Mouse (Mus musculus): ENCODE data around the gene Zfp637.
"Not testable (repeated sequence)": the region's sequence is repeated elsewhere in the genome, so short reads cannot be mapped to it uniquely, and the experiment has no call there.

Zfp637 gene

DNA sequence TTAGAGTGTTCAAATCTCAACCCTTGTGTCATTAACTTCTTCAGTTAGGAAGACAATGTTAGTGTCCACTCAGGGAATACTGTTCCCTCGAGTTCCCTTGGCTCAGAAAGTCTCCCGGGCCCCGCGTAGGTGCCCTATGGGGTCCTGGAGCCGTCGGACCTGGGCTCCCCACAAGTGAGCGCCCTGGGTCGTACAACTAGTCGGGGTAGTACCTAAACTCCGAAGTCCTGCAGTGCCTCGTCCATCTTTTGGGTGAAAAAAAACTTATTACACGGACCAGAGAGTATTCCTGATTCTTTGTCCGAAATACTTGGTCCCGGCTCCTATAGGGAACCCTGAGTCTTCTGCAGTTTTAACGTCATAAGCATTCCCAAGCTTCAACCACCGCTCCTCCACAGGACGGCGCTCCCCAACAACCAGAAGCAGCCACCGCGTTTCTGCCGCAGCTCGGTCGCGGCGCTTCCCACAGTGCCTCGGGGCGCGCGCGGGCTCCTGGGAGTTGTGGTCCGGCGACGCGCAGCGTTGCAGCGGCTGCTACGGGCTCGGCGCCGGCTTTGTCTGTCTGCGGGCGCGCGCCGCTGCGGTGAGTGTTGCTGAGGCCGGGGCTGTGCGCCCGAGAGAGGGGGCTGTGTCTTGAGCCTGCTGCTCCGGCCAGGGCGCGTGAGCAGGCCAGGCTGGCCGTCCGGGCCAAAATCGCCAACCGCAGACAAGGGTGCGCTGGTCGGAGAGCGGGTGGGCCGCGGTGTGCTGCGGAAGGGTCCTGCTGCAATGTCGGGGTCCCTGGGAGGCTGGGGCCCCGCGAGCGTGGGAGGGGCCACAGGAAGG is at the start of gene Zfp637:
TSS of gene Zfp637 (plus strand) at position 495 of the 825 bp plus-strand sequence.
- DNase-seq (ENCODE audit: low read depth): peak; percentile 85

- no peak for DNase-seq (ENCODE audit: low read depth)
These were observed 45.7 kb upstream of the Zfp637 start for GRCm38 (mm10) chr6:117795251-117795650.

GRCm38 (mm10) chr6:117800824-117801223 is 40.2 kb upstream of the Zfp637 start:
- DNase-seq (ENCODE audit: low read depth): no peak

GRCm38 (mm10) chr6:117801801-117802200 is 39.2 kb upstream of the Zfp637 start:
- DNase-seq (ENCODE audit: low read depth): no peak

- no peak for DNase-seq (ENCODE audit: low read depth)
These were observed 33.2 kb upstream of the Zfp637 start for GRCm38 (mm10) chr6:117807756-117808155.

- DNase-seq (ENCODE audit: low read depth): no peak
These were observed 31.2 kb upstream of the Zfp637 start for GRCm38 (mm10) chr6:117809816-117810215.

- no peak for DNase-seq (ENCODE audit: low read depth)
These were observed 30.3 kb upstream of the Zfp637 start for GRCm38 (mm10) chr6:117810717-117811116.

DNA sequence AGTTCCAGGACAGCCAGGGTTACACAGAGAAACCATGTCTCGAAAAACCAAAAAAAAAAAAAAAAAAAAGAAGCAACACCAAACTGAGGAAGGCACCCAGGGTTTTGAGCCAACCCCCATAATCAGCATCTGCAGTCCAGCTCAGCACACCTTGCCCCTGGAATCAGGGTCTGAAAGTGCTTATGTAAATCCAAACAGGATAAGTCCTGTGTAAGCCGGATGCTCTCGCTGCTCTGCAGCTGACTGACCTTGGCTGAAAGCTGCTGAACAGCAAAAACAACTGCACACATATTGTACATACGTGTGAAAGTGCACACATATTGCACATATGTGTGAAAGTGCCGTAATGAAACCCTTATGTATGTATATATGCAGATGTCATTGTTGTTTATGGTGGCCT is 29.7 kb upstream of the Zfp637 start:
- DNase-seq (ENCODE audit: low read depth): no peak

DNA sequence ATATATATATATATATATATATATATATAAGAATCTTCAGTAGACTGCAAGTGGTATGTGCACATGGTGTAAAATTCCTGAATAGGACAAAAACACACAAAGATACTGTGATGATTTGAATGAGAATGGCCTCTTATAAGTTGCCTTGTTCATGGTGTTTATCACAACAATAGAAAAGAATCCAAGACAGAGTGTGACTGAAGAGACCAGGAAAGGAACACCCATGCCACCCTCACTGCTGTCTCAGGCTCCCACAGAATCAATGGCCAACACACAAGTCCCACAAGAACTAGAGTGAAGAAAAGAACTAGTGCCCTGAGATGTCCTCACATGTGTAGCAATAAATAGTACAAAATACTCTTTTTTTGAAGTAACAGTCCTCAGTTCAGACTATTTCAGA is 26.3 kb upstream of the Zfp637 start:
- no peak for DNase-seq (ENCODE audit: low read depth)

GRCm38 (mm10) chr6:117817108-117817541 is 23.9 kb upstream of the Zfp637 start:
- DNase-seq (ENCODE audit: low read depth): peak; percentile 89

GRCm38 (mm10) chr6:117820327-117820726 is 20.7 kb upstream of the Zfp637 start:
- DNase-seq (ENCODE audit: low read depth): no peak

DNA sequence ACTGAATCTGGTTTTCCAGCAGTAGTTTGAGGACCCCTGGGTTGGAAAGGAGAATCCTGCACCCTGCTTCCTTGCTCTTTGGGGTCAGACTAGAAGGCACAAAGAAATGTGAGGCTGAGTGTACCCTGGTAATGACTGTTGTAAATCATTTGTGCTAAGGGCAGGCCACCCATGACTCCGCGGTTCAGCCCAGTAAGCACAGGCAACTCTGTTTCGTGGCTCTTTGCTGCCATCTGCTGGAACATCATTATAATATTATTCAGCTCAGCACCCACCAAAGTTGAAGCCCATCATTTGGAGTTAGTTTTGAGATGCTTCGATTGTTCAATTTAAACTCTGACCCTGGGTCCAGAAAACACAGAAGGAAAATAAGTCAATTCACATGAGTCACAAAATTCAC is 15.6 kb upstream of the Zfp637 start:
- peak; percentile 79 for DNase-seq (ENCODE audit: low read depth)

GRCm38 (mm10) chr6:117828273-117828672 is 12.7 kb upstream of the Zfp637 start:
- DNase-seq (ENCODE audit: low read depth): peak; percentile 69

GRCm38 (mm10) chr6:117841511-117841955 is 553 bp downstream of the Zfp637 start:
- DNase-seq (ENCODE audit: low read depth): peak; percentile 46

- no peak for DNase-seq (ENCODE audit: low read depth)
These were observed 3.6 kb downstream of the Zfp637 start for GRCm38 (mm10) chr6:117844597-117844996.

GRCm38 (mm10) chr6:117846671-117847070 is 5.7 kb downstream of the Zfp637 start:
- not testable (repeated sequence) for DNase-seq (ENCODE audit: low read depth)

DNA sequence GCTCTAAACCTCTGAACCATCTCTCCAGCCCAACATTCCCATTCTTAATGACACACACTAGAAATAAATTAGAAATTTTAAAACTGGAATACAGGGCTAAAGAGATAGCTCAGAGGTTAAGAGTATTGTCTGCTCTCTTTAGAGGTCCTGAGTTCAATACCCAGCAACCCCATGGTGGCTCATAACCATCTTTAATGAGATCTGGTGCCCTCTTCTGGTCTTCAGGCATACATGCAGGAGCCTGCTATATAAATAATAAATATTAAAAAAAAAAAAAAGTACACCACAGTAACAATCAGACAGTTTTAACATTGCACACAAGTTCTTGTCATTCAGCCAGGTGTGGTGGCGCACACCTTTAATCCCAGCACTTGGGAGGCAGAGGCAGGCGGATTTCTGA is 6.8 kb downstream of the Zfp637 start:
- peak; percentile 51 for DNase-seq (ENCODE audit: low read depth)

- no peak for DNase-seq (ENCODE audit: low read depth)
These were observed 7.6 kb downstream of the Zfp637 start for GRCm38 (mm10) chr6:117848577-117848976.

DNA sequence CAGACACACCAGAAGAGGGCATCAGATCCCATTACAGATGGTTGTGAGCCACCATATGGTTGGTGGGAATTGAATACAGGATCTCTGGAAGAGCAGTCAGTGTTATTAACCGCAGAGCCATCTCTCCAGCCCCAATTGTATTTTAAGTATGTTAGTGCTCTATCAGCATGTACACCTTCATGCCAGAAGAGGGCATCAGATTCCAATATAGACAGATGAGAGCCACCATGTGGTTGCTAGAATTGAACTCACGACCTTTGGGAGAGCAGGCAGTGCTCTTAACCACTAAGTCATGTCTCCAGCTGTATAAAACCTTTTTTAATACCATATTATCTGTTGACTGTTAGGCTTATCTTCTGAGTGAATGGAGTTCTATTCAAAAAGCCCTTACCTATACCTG is 10.8 kb downstream of the Zfp637 start:
- DNase-seq (ENCODE audit: low read depth): peak; percentile 60

GRCm38 (mm10) chr6:117857990-117858389 is 17.0 kb downstream of the Zfp637 start:
- DNase-seq (ENCODE audit: low read depth): peak; percentile 47

DNA sequence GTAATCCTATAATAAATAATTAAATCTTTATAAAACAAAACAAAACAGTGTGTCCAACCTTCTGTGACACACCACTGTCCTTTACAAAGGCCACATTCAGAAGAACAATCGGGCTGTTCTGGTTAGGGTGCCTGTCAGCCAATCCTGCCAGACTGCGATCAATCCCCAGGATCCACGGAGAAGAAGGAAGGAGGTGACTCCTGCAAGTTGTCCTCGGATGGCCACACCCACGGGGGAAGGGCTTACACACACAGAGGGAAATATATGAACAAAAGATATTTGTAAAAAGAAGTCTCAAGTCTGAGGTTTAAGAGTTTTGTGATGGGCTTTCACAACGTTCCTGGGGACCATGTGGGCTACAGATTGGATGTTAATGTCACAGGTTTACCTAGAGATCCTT is 20.9 kb downstream of the Zfp637 start, which contains the start of gene Zfp239:
TSS of gene Zfp239 (plus strand) at position 253 of the 400 bp plus-strand sequence.
- DNase-seq (ENCODE audit: low read depth): peak; percentile 47

DNA sequence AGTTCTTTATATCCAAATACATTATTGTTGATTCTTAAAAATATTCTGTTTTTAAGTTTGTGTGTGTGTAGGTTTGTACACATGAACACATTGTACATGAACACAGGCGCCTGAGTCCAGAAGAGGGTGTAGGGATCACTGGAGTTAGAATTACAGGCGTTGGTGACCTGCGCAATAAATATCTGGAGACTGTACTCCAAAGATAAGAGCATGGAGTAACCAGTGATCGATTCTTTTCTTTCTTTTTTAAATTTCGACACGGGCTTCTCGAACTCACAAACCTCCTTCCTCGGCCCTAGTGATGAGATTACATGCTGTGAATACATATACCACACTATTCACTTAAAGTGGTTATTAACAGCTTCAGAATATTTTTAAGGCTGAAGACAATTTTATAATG is 21.5 kb downstream of the Zfp637 start:
- no peak for DNase-seq (ENCODE audit: low read depth)

GRCm38 (mm10) chr6:117862899-117863620 is 22.1 kb downstream of the Zfp637 start:
- DNase-seq (ENCODE audit: low read depth): peak; percentile 83

All from 416B (cell line).